Mouse (Mus musculus) CH12.LX (cell line): ENCODE data around the gene Car4. TPM values are rescaled to one million over a fixed set of nuclear protein-coding genes. Genes with fewer than 3 reads are reported as not detected.

ENCODE experiments used
- DNase-seq: peaks from one replicate; pipeline ENCODE4 v3.0.0-alpha.2; 2013; ENCODE audit errors: extremely low read depth
- H3K27ac ChIP-seq: 2 replicates; pipeline ENCODE4 v1.5.1; 2012; ENCODE audit warnings: low read depth, mild to moderate bottlenecking, control low read depth, moderate library complexity; ENCODE audit not compliant: insufficient read depth
- H3K27me3 ChIP-seq: replicated peaks from 2 replicates; pipeline ENCODE3; 2012; ENCODE audit warnings: inconsistent platforms
- H3K36me3 ChIP-seq, 2 experiments: replicated peaks in 1 of 2; 2 replicates each; pipeline versions ENCODE3 to v1.6.1; 2012; ENCODE audit warnings: inconsistent platforms in 1 of 2, low read length in 1 of 2, mild to moderate bottlenecking in 1 of 2, mixed read lengths in 1 of 2, moderate library complexity in 1 of 2; ENCODE audit not compliant: control insufficient read depth in 1 of 2, insufficient read depth in 1 of 2
- H3K4me1 ChIP-seq, 2 experiments: 2 replicates each; pipeline ENCODE4 v1.6.1; 2012; ENCODE audit warnings: inconsistent platforms in 1 of 2, moderate library complexity in 1 of 2; ENCODE audit not compliant: insufficient read depth in 2 of 2, control insufficient read depth in 1 of 2
- H3K4me2 ChIP-seq: 2 replicates; pipeline ENCODE4 v1.6.1; 2012; ENCODE audit warnings: low read depth, mild to moderate bottlenecking, control low read depth; ENCODE audit not compliant: poor library complexity, insufficient read depth, severe bottlenecking
- H3K4me3 ChIP-seq, 3 experiments: fragments of 150-350 bp in 1 of 3; sonication (generic) in 1 of 3; replicated peaks in 1 of 3; 2 replicates each; pipeline versions ENCODE3 to v1.5.1; 2011 to 2012; ENCODE audit warnings: low read depth in 2 of 3, low read length in 2 of 3, mild to moderate bottlenecking in 2 of 3, moderate library complexity in 2 of 3, control low read depth in 1 of 3, improper control_type of control experiment in 1 of 3, inconsistent platforms in 1 of 3, mixed read lengths in 1 of 3; ENCODE audit not compliant: poor library complexity in 1 of 3
- H3K79me2 ChIP-seq: replicated peaks from 2 replicates; pipeline ENCODE4 v1.6.1; 2012; ENCODE audit warnings: mild to moderate bottlenecking, moderate library complexity; ENCODE audit not compliant: control insufficient read depth, poor library complexity, insufficient read depth, severe bottlenecking; ENCODE audit errors: extremely low read depth
- H3K9ac ChIP-seq: 2 replicates; pipeline ENCODE4 v1.6.1; 2012; ENCODE audit warnings: low read depth, mild to moderate bottlenecking, control low read depth, moderate library complexity; ENCODE audit not compliant: insufficient read depth
- H3K9me3 ChIP-seq: replicated peaks from 2 replicates; pipeline ENCODE3; 2012; ENCODE audit warnings: low read length, inconsistent platforms, mixed read lengths
- BHLHE40 ChIP-seq: IDR thresholded peaks from 2 replicates; pipeline ENCODE4 v1.6.1; 2011; ENCODE audit warnings: mild to moderate bottlenecking, low read depth, low read length, improper control_type of control experiment
- CTCF ChIP-seq, 2 experiments: IDR thresholded peaks in 1 of 2; conservative IDR thresholded peaks in 1 of 2; 2 replicates each; pipeline ENCODE4 v1.5.1; 2011 to 2012; ENCODE audit warnings: low read depth in 2 of 2, low read length in 2 of 2, improper control_type of control experiment in 1 of 2, inconsistent platforms in 1 of 2, mild to moderate bottlenecking in 1 of 2, moderate library complexity in 1 of 2
- HCFC1 ChIP-seq: IDR thresholded peaks from 2 replicates; pipeline ENCODE4 v1.6.1; 2012; ENCODE audit warnings: low read depth, mild to moderate bottlenecking, inconsistent platforms, low read length, improper control_type of control experiment
- IRF4 ChIP-seq: IDR thresholded peaks from 2 replicates; pipeline ENCODE4 v1.6.1; 2014; ENCODE audit warnings: low read depth, mild to moderate bottlenecking, inconsistent platforms, low read length, improper control_type of control experiment
- JUN ChIP-seq: IDR thresholded peaks from 2 replicates; pipeline ENCODE4 v1.6.1; 2011; ENCODE audit warnings: low read depth, mild to moderate bottlenecking, low read length, improper control_type of control experiment, moderate library complexity; ENCODE audit not compliant: insufficient read depth
- KAT2A ChIP-seq: IDR thresholded peaks from 2 replicates; pipeline ENCODE4 v1.6.1; 2012; ENCODE audit warnings: low read length, improper control_type of control experiment, inconsistent platforms; ENCODE audit not compliant: insufficient replicate concordance
- MEF2A ChIP-seq: IDR thresholded peaks from 2 replicates; pipeline ENCODE4 v1.6.1; 2014; ENCODE audit warnings: low read depth, mild to moderate bottlenecking, inconsistent platforms, low read length, improper control_type of control experiment, borderline replicate concordance
- MYC ChIP-seq: IDR thresholded peaks from 2 replicates; pipeline ENCODE4 v1.6.1; 2011; ENCODE audit warnings: low read depth, mild to moderate bottlenecking, improper control_type of control experiment, low read length
- RAD21 ChIP-seq: IDR thresholded peaks from 2 replicates; pipeline ENCODE4 v1.6.1; 2011; ENCODE audit warnings: low read depth, mild to moderate bottlenecking, low read length, improper control_type of control experiment, moderate library complexity
- SMC3 ChIP-seq: IDR thresholded peaks from 2 replicates; pipeline ENCODE4 v1.6.1; 2011; ENCODE audit warnings: low read depth, low read length, improper control_type of control experiment
- TBP ChIP-seq: conservative IDR thresholded peaks from 2 replicates; pipeline ENCODE4 v1.6.1; 2011; ENCODE audit warnings: low read depth, low read length, improper control_type of control experiment
- ZNF384 ChIP-seq: IDR thresholded peaks from 2 replicates; pipeline ENCODE4 v1.6.1; 2012; ENCODE audit warnings: low read depth, low read length, improper control_type of control experiment, inconsistent platforms
- dilution Hi-C: fragments of 300-500 bp; cut with MboI; formaldehyde crosslinking; loops from 2 replicates; pipeline ENCODE4 v1.14.3; 2020; ENCODE audit warnings: low sequenced_read_pairs; ENCODE audit not compliant: extremely low pct_unique_long_range_greater_than_20kb, extremely low pct_ligation_motif_present
- in situ Hi-C: fragments of 300-500 bp; cut with MboI; formaldehyde crosslinking; loops from 3 replicates; pipeline ENCODE4 v1.14.3; 2019; ENCODE audit warnings: low sequenced_read_pairs, low pct_ligation_motif_present, low pct_unique_long_range_greater_than_20kb, mixed read lengths
- polyA plus RNA-seq: library from polyadenylated mRNA; unstranded; fragments of >175 nt; gene quantifications from 2 replicates; pipeline ENCODE4 v1.2.1, GENCODE M21; 2012; ENCODE audit warnings: low read depth; ENCODE audit not compliant: insufficient read length
- total RNA-seq, 2 experiments: library from RNA; depleted of rRNA; stranded (reverse); fragments of 300-350 nt in 1 of 2; fragments of >200 nt in 1 of 2; gene quantifications; 2 replicates each; pipeline ENCODE4 v1.2.3; 2012 to 2014

Gene Car4
- total and polyA plus RNA-seq, 3 experiments, result not detected

DNA sequence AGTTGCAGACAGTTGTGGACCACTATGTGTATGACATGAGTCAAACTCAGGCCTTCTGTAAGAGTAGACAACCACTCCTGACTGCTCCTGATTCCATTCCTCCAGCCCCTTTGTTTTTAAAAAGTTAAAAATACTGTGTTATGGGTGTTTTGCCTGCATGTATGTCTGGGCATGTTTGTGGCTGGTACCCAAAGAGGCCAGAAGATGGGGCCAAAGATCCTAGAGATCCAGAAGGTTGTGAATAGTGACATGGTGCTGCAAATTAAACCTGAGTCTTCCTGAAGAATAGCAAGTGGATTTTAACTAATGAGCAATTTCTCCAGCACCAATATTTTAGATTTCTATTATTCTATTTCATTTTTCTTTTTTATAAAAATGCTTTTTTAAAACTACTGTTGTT lies 55.5 kb downstream of the Car4 start:
- no peak overlapping the region for H3K4me3 ChIP-seq
- no peak for TF ChIP-seq JUN
- peak; percentile 16 to 52; a peak in 2 of 4 replicates for TF ChIP-seq CTCF (conservative IDR thresholded peaks at IDR 0.05 in 1 of 2, IDR thresholded peaks at IDR 0.05 in 1 of 2; ENCODE audit: low read depth in 2 of 2, low read length in 2 of 2)
- TF ChIP-seq HCFC1, result no peak
- TF ChIP-seq SMC3, result peak; percentile 39
- peak; percentile 51 for TF ChIP-seq RAD21
- no peak for TF ChIP-seq TBP
- TF ChIP-seq IRF4, result no peak
- TF ChIP-seq MEF2A, result no peak
- no peak for TF ChIP-seq ZNF384
- TF ChIP-seq KAT2A, result no peak
- TF ChIP-seq MYC, result no peak
- TF ChIP-seq BHLHE40, result no peak
- H3K4me1 ChIP-seq, result no peaks in the 10 kb centered on the region
- H3K9ac ChIP-seq, result no peak overlapping the region
- peaks cover 8 to 30% of the 10 kb centered on the region in 2 experiments for H3K36me3 ChIP-seq
- DNase-seq, result peak; percentile 25
- no peak overlapping the region for H3K27ac ChIP-seq
- in situ Hi-C loops (no loop called here), dilution Hi-C loops (no loop called here)
- no peaks in the 10 kb centered on the region for H3K79me2 ChIP-seq
- H3K4me2 ChIP-seq, result no peak overlapping the region
- no peaks in the 10 kb centered on the region for H3K9me3 ChIP-seq
- H3K27me3 ChIP-seq, result no peaks in the 10 kb centered on the region

Other genes with a start within 250 kb of the Car4 start
- gene Mrm1, start 138.3 kb upstream of the Car4 start, total RNA-seq (2012; rRNA removed), result 19.6 and 27.8 TPM in 2 replicates
- 14.7 and 16.1 TPM in 2 replicates for gene Mrm1, start 138.3 kb upstream of the Car4 start, total RNA-seq (2014; rRNA removed)
- gene Mrm1, start 138.3 kb upstream of the Car4 start, polyA plus RNA-seq, result 10.6 and 11.1 TPM in 2 replicates
- 8.3 and 9.6 TPM in 2 replicates for gene Dhrs11, start 128.8 kb upstream of the Car4 start, total RNA-seq (2012; rRNA removed)
- 6.1 and 6.8 TPM in 2 replicates for gene Dhrs11, start 128.8 kb upstream of the Car4 start, total RNA-seq (2014; rRNA removed)
- 17.0 and 17.1 TPM in 2 replicates for gene Dhrs11, start 128.8 kb upstream of the Car4 start, polyA plus RNA-seq
- 67.3 and 70.9 TPM in 2 replicates for gene Ggnbp2, start 87.0 kb upstream of the Car4 start, total RNA-seq (2012; rRNA removed)
- 86.5 and 105 TPM in 2 replicates for gene Ggnbp2, start 87.0 kb upstream of the Car4 start, total RNA-seq (2014; rRNA removed)
- 108 and 125 TPM in 2 replicates for gene Ggnbp2, start 87.0 kb upstream of the Car4 start, polyA plus RNA-seq
- gene Myo19, start 77.6 kb upstream of the Car4 start, total RNA-seq (2012; rRNA removed), result 9.1 and 13.0 TPM in 2 replicates
- gene Myo19, start 77.6 kb upstream of the Car4 start, total RNA-seq (2014; rRNA removed), result 8.0 TPM in 2 replicates
- 23.1 and 27.1 TPM in 2 replicates for gene Myo19, start 77.6 kb upstream of the Car4 start, polyA plus RNA-seq
- gene Pigw, start 77.5 kb upstream of the Car4 start, total RNA-seq (2012; rRNA removed), result 5.7 and 6.0 TPM in 2 replicates
- gene Pigw, start 77.5 kb upstream of the Car4 start, total RNA-seq (2014; rRNA removed), result 5.5 and 6.5 TPM in 2 replicates
- 7.8 and 9.2 TPM in 2 replicates for gene Pigw, start 77.5 kb upstream of the Car4 start, polyA plus RNA-seq
- 59.3 and 87.0 TPM in 2 replicates for gene Znhit3, start 41.4 kb upstream of the Car4 start, total RNA-seq (2012; rRNA removed)
- 130 and 140 TPM in 2 replicates for gene Znhit3, start 41.4 kb upstream of the Car4 start, total RNA-seq (2014; rRNA removed)
- 61.4 and 62.9 TPM in 2 replicates for gene Znhit3, start 41.4 kb upstream of the Car4 start, polyA plus RNA-seq
- 11.0 and 11.8 TPM in 2 replicates for gene Usp32, start 182.4 kb downstream of the Car4 start, total RNA-seq (2012; rRNA removed)
- 7.4 and 7.5 TPM in 2 replicates for gene Usp32, start 182.4 kb downstream of the Car4 start, total RNA-seq (2014; rRNA removed)
- 12.0 and 16.4 TPM in 2 replicates for gene Usp32, start 182.4 kb downstream of the Car4 start, polyA plus RNA-seq
- 0.17 TPM in 1 of 2 replicates, not detected in the other for gene 1700125H20Rik, start 212.6 kb downstream of the Car4 start, total RNA-seq (2012; rRNA removed)
- not detected in 2 replicates for gene 1700125H20Rik, start 212.6 kb downstream of the Car4 start, total RNA-seq (2014; rRNA removed)
- gene 1700125H20Rik, start 212.6 kb downstream of the Car4 start, polyA plus RNA-seq, result not detected in 2 replicates